Mouse (Mus musculus) heart, postnatal 0 days (tissue): ENCODE measurements around the gene Plxdc2.

Source experiments
- CTCF ChIP-seq: IDR thresholded peaks from 2 replicates; pipeline ENCODE4 v1.5.1; 2016; ENCODE audit warnings: antibody characterized with exemption, control low read depth, low read depth
- EP300 ChIP-seq: IDR thresholded peaks from 2 replicates; pipeline ENCODE4 v1.6.1; 2016; ENCODE audit warnings: antibody characterized with exemption, low read depth

GRCm38 (mm10) chr2:16344564-16344963 is 11.5 kb upstream of the Plxdc2 start:
- TF ChIP-seq CTCF, result no peak
- TF ChIP-seq EP300, result no peak
